Mouse (Mus musculus): ENCODE data around the gene Chtf18.

DNA sequence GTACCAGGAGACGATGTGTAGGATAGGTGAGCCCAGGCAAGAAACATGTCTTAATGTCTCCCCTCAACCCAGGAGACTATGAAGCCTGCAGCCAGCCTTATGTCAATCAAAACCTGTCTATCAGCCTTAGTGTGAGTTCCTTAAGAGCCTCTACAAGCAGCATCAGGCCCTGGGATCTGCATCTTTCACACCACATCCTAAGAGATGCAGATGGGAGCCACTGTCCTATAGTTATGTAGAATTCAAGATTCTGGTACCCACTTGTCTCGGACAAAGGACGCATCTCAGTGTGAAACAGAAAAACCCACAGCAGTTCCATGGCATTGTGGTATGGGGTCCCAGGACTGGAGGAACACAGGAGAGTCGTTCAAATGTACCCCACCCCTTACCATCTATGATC lies 27.9 kb upstream of the Chtf18 start:
- TF ChIP-seq TAL1 (IDR thresholded peaks at IDR 0.05; ENCODE audit: low read length) (no peak), GATA1 (IDR thresholded peaks at IDR 0.05; ENCODE audit: low read length) (no peak)
